Mouse (Mus musculus): Measurements from ENCODE around the gene Mt3.

Gene Mt3

GRCm38 (mm10) chr8:94187290-94188002, 35.0 kb downstream of the Mt3 start:
- peak; percentile 93 for DNase-seq

DNA sequence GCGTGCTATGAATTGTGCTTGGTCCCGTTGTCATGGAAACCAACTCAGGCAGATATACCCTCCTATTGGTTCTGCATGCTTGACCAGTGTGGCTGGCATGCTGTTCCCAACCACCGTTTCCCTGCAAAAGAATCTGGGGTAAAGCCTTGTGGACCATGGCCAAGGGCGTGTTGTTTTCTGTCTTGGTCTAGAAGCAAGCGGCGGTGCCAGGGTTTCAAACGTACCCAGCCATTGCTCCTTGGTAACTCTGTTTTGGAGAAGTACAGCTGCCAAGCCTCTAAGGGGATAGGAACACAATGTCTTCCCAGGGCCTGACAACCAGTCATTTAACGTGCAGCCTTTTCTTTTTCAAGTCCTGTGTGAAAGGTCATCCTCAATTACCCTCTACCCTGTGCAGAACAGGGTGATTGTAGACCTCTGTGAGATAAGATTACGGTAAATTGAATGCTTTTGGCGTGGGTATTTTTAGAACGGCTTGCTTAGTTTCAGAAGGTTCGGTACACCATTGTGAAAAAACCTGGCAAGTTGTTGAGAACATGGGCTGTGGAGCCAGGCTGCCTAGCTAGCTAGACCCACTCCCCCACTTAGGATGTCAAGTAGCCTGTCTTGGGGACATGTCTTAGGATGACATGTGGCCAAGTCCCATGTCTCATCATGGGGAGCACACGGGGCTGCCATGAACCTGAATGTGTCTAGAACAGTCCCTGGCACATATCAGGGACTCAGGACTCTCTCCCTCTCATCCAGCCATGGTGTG, 37.0 kb downstream of the Mt3 start:
- peak; percentile 97 for DNase-seq

DNA sequence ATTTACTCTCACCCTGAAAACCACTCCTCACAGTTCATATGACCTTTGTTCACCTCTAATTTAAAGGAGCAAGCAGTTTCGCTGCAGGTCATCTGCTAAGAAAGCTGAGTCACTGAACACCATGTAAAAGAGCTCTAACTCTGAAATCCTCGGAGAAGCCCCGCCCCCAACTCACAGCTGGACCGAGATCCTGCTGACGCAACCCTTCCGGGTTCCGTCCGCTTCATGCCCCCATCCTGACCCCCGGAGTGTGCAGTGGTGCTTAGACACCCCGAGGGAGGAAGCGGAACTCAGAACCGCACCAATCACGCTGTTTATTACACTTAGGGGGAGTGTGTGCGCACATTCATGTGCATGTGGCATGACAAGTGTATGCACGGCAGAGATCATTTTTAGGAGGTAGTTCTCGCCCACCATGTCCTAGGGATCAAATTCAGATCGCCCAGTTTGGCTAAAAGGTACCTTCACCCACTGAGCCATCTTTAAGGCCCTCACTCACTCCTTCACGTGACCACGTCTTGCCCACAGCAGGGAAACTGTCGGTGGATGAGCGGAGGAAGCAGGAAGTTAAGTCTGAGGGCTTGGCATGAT, 38.8 kb downstream of the Mt3 start:
- peak; percentile 99 for DNase-seq

- no peak for DNase-seq
Observed at GRCm38 (mm10) chr8:94192926-94193325, 40.5 kb downstream of the Mt3 start.

DNA sequence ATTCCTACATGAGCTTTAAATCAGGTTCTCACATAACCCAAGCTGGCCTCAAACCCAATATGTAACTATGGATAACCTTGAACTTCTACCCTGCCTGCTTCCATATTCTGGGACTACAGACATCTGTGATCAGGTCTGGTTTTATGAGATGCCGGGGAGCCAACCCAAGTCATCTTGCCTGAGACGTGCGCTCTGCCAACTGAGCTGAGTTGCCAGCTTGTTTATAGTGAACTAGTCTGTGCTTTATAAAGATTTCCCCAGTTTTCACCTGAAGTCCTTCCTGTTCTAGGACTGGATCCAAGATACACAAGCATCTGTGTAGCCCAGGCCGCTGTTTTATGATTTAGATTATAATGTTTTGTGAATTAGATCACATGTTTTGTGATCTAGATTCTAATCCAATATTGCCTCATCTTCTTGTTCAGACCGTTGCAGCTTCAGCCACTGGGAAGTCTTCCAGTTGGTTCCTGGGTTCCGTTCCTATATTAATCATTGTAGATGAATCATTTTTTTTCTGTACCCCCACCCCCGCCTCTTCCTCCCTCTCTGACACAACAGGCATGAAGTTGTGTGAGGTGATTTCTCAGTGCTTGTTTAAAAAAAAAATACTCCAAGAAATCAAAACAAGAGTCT, 42.3 kb downstream of the Mt3 start:
- peak; percentile 92 for DNase-seq

DNA sequence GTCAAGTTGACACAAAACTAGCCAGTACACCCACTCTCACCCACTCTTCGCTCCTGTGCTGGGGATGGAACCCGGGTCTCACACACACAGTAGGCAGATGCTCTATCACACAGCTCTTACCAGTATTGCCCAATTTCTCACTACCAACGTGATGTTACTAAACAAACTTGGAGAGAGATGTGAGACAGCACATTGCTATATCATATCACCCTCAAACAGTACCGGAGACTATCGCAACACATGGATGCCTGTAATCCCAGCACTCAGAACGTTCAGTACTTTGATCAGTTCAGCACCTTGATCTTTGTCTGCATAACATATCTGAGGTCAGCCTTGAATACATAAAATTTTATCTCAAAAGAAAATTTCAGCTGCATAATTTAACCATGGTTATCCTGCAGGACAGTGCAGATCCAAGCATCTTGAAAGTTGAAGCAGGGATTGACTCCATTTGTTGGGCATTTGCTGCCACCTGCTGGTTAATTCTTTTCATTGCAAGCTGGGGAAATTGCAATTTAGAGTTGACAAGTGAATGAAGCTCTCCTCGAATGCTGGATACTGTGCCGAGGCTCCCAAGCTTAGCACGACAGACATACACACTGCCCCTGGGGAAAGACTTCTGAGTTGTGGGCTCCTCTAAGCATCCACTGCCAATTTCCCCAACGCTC, 46.9 kb downstream of the Mt3 start:
- DNase-seq = no peak
